Mouse (Mus musculus): ENCODE results near the gene Zbtb8a. TPM values are rescaled to one million over a fixed set of nuclear protein-coding genes. Genes with fewer than 3 reads are reported as not detected.
"Not testable (repeated sequence)": the region's sequence is repeated elsewhere in the genome, so short reads cannot be mapped to it uniquely, and the experiment has no call there.

Zbtb8a gene
- total RNA-seq, 1 experiment from 2014 or later, result 8.7 TPM

DNA sequence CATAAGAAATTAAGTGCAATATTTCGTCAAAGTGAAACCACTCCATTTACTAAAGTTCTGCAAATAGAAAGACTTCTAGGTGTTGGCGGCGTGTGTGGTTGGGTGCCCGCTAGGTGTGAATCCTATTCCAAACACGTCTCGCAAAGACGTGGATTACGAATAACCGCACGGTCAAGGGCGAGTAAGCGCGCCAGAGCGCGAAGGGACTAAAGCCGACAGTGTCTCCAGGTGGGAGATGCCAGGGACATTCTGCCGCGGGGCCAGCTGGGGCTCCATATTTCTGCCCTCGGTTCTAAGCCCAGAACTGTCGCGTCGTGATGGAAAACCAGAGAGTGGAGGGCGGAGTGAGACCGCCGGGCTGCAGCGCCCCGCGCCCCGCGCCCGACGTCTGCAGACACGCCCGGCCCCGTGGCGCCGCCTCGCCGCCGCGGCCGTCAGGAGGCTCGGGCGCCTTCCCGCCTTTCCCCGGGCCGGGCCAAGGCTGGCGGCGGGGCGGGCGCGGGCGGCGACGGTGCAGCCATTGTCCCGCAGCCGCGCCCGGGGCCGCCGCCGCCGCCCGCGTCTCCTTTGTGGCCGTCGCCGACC is 863 bp downstream of the Zbtb8a start:
- DNase-seq, result peak; percentile 66

DNA sequence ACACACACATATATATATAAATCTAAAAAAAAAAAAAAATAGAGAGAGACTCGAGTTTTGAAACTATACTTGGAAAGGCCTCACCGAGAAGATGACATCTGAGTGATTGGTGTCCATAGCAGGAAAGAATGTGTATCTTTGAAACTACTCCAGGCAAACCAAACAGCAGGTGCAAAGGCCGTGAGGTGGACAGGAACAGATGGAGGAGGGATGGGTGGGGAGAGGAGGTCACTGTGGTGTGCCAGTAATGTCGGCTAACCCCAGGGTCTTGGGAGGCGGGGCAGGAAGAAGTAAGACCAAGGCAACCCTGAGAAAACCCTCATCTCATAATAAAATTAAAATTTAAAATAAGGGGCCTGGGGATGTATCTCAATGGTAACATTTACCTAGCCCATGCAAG is 2.1 kb downstream of the Zbtb8a start:
- no peak for DNase-seq

DNA sequence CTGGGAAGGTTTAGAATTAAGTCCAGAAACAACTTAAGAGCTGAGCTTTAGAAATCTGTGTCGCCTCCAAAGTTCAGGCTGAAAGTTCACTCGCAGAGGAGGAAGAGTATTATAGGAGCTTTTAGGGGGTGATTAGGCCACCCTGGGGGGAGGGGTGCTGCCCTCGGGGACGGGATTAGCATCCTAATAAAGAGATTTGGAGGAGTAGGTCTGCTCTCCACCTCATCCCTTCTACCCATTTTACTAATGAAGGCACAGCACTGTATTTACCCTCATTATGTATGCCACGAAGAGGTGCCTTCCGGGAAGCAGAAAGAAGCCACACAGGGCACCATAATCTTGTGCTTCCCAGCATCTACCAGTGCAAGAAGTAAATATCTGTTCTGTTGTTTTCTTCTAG is 2.9 kb downstream of the Zbtb8a start:
- DNase-seq, result no peak

DNA sequence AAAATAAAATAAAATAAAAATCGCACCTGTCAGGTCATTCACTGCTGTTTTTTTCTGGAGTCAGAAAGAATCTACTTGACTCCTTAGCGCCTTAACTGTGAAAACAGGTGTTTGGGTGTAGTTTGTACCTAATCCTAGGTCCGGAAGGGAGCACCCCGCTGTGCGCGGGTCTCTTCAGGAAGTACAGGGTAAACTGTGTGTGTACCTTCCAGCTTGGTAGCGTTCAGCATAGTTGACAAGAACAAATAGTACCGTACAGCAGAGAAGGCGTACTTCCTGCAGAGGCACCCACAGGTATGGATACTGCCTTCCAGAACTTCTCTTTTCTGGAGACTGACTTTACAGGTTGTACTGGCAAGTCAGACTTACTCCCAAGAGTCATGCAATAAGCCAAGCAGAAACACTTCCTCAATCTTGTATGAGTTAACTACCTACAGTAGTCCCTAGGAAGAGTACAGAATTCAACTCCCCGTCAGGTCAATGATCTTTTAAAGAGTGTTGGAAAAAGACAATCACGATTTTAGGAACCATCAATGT is 3.6 kb downstream of the Zbtb8a start:
- no peak for DNase-seq

GRCm38 (mm10) chr4:129373202-129373976 is 4.5 kb downstream of the Zbtb8a start:
- DNase-seq, result no peak

GRCm38 (mm10) chr4:129371391-129371790 is 6.5 kb downstream of the Zbtb8a start:
- no peak for DNase-seq

DNA sequence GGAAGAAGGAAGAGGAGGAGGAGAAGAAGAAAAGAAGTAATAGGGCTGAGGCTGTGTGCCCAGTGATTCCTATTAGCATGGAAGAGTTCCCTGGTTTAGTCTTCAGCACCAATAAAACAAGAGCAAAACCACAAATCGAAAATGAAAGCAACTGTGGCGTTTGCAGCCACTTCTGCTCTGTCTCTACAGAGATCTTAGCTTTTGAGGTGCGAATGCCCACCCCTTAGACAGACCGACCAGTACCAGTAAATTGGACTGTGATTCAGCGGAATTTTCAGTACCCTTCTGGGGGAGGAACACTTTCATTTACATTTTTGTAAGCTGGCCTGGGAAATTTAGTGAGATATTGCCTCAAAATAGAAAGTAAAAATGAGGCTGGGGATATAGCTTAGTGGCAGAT is 12.7 kb downstream of the Zbtb8a start:
- DNase-seq, result no peak

- no peak for DNase-seq
These were observed 13.5 kb downstream of the Zbtb8a start for GRCm38 (mm10) chr4:129364379-129364778.

GRCm38 (mm10) chr4:129363463-129363862 is 14.5 kb downstream of the Zbtb8a start:
- no peak for DNase-seq

GRCm38 (mm10) chr4:129362771-129363170 is 15.1 kb downstream of the Zbtb8a start:
- no peak for DNase-seq

DNA sequence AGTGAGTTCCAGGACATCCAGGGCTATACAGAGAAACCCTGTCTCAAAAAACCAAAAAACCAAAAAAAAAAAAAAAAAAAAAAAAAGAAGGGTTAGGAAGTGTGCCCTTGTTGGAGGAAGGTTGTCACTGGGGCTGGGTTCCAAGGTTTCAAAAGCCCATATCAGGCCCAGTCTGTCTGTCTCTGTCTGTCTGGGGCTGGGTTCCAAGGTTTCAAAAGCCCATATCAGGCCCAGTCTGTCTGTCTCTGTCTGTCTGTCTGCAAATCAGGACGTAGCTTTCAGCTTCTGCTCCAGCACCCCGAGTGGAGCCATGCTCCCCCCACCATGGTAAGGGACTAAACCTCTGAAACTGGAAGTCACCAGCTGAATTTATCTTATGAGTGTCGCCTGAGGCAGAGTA is 15.7 kb downstream of the Zbtb8a start:
- not testable (repeated sequence) for DNase-seq

DNA sequence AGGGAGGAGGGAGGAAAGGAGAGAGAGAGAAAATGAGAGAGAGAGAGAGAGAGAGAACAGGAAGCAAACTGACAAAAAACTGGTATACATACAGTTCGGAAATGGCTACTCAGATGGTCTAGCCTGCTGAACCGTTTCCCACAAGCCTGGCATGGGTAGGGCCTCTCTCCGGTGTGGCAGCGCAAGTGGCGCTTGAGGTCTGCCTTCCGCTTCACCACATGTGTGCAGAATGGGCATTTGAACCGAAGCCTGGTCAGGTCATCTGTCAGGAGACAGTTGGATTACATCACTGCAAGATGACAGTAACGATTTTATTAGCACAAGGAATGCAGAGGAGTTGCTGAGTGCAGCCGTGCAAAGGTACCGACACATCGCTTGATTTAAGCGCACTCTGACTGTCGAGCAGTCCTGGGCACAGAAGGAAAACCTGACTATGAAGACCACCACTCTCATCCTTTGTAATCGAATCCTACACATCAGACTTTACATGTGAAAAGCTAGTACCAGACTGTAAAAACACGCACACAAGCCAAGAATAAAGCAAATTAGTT is 20.2 kb downstream of the Zbtb8a start:
- no peak for DNase-seq

GRCm38 (mm10) chr4:129354236-129354635 is 23.7 kb downstream of the Zbtb8a start:
- DNase-seq, result no peak

- no peak for DNase-seq
These were observed 24.7 kb downstream of the Zbtb8a start for GRCm38 (mm10) chr4:129353176-129353575.

GRCm38 (mm10) chr4:129351111-129351510 is 26.8 kb downstream of the Zbtb8a start:
- no peak for DNase-seq

GRCm38 (mm10) chr4:129350644-129351043 is 27.3 kb downstream of the Zbtb8a start:
- DNase-seq, result peak; percentile 77

GRCm38 (mm10) chr4:129346481-129347154 is 31.3 kb downstream of the Zbtb8a start:
- no peak for DNase-seq

- DNase-seq, result no peak
These were observed 35.2 kb downstream of the Zbtb8a start for GRCm38 (mm10) chr4:129342705-129343104.

DNA sequence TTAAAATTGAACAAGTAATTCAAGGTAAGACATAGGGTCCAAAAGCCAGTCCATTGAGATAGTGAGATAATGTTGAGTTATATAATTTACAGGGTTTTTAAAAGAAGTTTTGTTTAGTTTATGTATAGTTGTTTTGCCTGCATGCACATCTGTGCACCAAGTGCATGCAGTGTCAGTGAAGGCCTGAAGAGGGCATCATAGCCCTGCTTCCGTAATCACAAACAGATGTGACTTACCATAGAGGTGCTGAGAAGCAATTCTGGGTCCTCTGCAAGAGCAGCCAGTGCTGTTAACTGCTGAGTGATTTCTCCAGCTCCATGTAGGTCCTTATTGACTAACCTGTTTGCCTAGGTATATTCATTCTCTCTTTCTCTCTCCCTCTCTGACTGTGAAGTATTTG is 36.0 kb downstream of the Zbtb8a start:
- no peak for DNase-seq

DNA sequence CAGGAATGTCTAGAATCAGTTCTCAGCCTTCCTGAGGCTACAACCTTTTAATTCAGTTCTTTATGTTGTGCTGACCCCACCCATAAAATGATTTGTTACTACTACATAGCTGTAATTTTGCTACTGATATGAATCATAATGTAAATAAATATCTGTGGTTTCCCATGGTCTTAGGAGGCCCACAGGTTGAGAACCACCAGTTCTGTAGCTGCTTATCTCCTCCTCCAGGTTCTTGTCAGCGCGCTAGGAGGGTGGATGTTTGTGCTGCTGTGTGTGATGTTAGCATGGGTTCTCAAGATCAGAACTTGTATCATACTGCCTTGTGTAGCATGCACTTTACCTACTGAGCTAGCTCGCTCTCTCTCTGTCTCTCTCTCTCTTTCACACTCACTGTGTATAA is 38.2 kb downstream of the Zbtb8a start:
- DNase-seq, result no peak

DNA sequence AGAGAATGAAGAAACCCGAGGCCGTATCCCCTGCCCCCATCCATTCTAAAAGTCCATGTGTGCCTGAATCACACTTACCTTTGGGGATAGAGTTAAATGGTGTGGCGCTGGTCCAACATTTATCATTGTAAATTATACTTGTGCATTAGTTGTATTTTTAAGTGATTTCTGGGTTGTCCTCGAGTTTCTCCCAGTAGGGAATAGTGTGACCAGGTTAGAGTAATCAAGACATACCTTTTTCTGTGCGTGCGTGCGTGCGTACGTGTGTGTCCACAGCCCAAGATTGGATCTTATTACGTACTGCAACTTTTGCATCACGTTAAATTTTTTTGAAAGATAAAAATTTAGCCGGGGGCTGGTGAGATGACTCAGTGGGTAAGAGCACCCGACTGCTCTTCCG is 41.6 kb downstream of the Zbtb8a start:
- no peak for DNase-seq

DNA sequence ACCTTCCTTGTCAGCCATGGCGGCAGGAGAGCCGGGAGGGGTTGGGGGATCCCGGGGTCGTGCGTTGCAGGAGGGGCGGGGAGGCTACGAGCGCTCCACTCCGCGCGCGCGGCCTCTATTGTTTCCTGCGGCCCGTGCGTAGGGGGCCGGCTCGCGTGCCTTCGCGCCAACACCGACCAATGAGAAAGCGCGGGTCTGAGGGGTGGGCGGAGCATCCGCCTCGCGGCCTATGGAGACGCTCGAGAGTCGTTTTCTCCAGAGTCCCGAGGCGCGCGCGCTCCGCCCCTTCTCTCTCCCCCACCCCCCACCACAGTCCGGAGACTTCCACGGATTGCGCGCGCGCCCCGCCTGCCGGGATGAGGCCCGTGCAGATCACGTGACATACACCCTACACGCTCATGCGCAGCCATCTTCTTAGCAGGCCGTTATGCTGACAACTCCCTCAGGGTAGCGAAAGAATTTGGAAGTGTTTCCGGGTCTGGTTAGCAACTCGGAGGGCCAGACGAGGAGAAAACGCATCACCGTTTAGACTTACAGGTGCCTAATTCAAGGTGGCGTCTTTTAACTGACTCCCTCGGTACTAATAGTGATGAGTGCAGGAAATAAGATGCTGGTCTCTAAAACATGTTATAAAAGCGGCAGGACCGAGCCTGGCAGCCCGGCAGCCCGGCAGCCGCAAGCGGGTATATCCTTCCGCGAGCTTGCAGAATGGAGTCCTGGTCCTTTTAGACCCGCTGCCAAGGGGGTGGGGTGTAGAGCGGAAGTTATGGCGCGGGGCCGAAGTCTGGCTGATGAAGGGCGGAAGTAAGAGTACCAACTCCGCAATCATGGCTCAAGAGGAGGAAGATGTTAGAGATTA is 42.5 kb downstream of the Zbtb8a start, which contains the start of the genes Rbbp4 and Zbtb8os:
Rbbp4 (minus strand) TSS at position 155 of the 859 bp plus-strand sequence.
Zbtb8os (plus strand) TSS at position 480 of the 859 bp plus-strand sequence.
- peak; percentile 97 for DNase-seq
